Mouse (Mus musculus) ES-E14 (cell line): ENCODE results near the gene Cntnap5a.

Experiments
- HCFC1 ChIP-seq: IDR thresholded peaks from 2 replicates; pipeline ENCODE4 v1.6.1; 2012; ENCODE audit warnings: low read length, inconsistent platforms, borderline replicate concordance; ENCODE audit not compliant: insufficient read depth
- ZC3H11A ChIP-seq: IDR thresholded peaks from 2 replicates; pipeline ENCODE4 v1.6.1; 2012; ENCODE audit warnings: low read depth, mild to moderate bottlenecking, inconsistent platforms, low read length, borderline replicate concordance

GRCm38 (mm10) chr1:115964993-115965575 lies 280.5 kb downstream of the Cntnap5a start:
- TF ChIP-seq HCFC1 (no peak), ZC3H11A (no peak)
